Mouse (Mus musculus): ENCODE measurements around the gene Mpzl1.

DNA sequence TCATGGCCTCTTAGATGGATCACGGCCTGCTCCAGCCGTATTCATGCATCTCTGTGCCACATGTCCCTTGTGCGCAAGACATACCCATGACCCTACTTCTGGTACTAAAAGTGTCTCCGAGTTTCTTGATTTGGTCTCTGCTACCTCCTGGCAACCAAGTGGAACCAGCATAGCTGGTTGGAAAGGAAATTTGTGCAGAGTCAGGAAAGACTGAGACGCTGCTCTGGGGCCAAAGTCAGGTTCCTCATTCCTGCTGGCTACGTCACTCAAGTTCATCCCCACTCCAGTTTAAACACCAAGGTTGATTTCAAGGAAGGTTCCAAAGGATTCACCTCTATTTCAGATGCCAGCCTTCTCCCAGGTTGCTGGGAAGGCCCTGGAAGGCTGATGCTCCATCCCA is 32.6 kb upstream of the Mpzl1 start:
- TF ChIP-seq GATA1 (IDR thresholded peaks at IDR 0.05; ENCODE audit: borderline replicate concordance, low read length) = no peak
- TF ChIP-seq FLI1 (IDR thresholded peaks at IDR 0.05; ENCODE audit: low read length) = no peak

Measured in megakaryocyte, embryonic 14.5 days (primary cell).